In the genomic region with DNA sequence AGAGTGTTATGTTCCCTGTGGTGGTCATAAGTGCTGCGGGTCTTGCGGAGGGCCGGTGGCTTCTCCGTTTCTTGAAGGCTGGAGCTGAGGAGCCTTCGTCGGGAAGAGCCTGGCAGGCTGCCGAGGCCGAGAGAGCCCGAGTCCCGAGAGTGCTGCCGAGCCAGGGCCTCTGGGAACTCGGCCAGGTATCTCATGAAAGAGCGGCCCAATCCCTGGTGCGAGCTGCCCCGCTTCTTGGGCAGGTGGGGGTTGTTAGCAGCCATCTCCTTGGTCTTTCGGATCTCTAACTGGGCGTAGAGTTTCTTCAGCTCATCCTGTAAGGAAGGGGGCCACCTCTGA, we compare ENCODE assay signal across 9 mouse cellular contexts. TPM values are rescaled to one million over a fixed set of nuclear protein-coding genes. Genes with fewer than 3 reads are reported as not detected.
A peak's percentile ranks its signal among the peaks of the same experiment; 100 is the strongest.
DNase-seq lines count a peak whose midpoint lies in the region; ATAC-seq lines count a peak whose summit lies in the region.
"Had no signal": no experiment of that assay in that cellular context is flagged by ENCODE, and none has a peak within 500 bp of the region (broad histone marks: within the 10 kb centered on the region; RNA-seq: fewer than 3 reads in every experiment).

No protein-coding gene starts in this region.

- no peaks in the 10 kb centered on the region for H3K36me3 ChIP-seq in forebrain, embryonic 13.5 days (ENCODE audit: poor library complexity, severe bottlenecking)
- no peaks in the 10 kb centered on the region for H3K36me3 ChIP-seq in forebrain, embryonic 11.5 days (ENCODE audit: control insufficient read depth, insufficient read depth, low read length)
- H3K36me3 ChIP-seq in heart, embryonic 11.5 days (ENCODE audit: control insufficient read depth, insufficient read depth, low read length): no peaks in the 10 kb centered on the region
- H3K36me3 ChIP-seq in lung, embryonic 16.5 days (ENCODE audit: control insufficient read depth, insufficient read depth, low read length): no peaks in the 10 kb centered on the region

- ATAC-seq in forebrain, embryonic 13.5 days: no peak
- ATAC-seq in forebrain, embryonic 11.5 days (replicated peaks; ENCODE audit: low FRiP score): no peak
- ATAC-seq in heart, embryonic 11.5 days (replicated peaks; ENCODE audit: insufficient number of reproducible peaks, low FRiP score, low TSS enrichment): no peak
- ATAC-seq in lung, embryonic 16.5 days (ENCODE audit: low read depth): peak; percentile 69

- H3K9me3 ChIP-seq in forebrain, embryonic 13.5 days (replicated peaks): no peaks in the 10 kb centered on the region
- H3K9me3 ChIP-seq in forebrain, embryonic 11.5 days (ENCODE audit: control insufficient read depth, low read length): no peaks in the 10 kb centered on the region
- no peaks in the 10 kb centered on the region for H3K9me3 ChIP-seq in heart, embryonic 11.5 days (replicated peaks; ENCODE audit: control insufficient read depth, low read length)
- no peaks in the 10 kb centered on the region for H3K9me3 ChIP-seq in lung, embryonic 16.5 days (ENCODE audit: control insufficient read depth, low read length)

- DNase-seq in forebrain, embryonic 11.5 days (ENCODE audit: low spot score): no peak
- peak; percentile 86 to 87 for DNase-seq in cerebellum, postnatal 10 days
- peak; percentile 79 for DNase-seq in kidney, adult 9 months
- DNase-seq in skeletal muscle tissue, adult 2 months (ENCODE audit: low read depth, low spot score): peak; percentile 62
- DNase-seq in embryo, embryonic 11 days: no peak

- H3K4me3 ChIP-seq in forebrain, embryonic 13.5 days: no peak overlapping the region
- H3K4me3 ChIP-seq in forebrain, embryonic 11.5 days (ENCODE audit: low read depth, low read length): no peak overlapping the region
- peak overlapping the region; percentile 12; the same call in 1 of the 2 replicates for H3K4me3 ChIP-seq in heart, embryonic 11.5 days (ENCODE audit: low read depth, low read length)
- H3K4me3 ChIP-seq in lung, embryonic 16.5 days (ENCODE audit: low read length): peak overlapping the region; percentile 31

- H3K4me1 ChIP-seq in forebrain, embryonic 13.5 days: peaks cover 20% of the 10 kb centered on the region
- H3K4me1 ChIP-seq in forebrain, embryonic 11.5 days (replicated peaks; ENCODE audit: control insufficient read depth, insufficient read depth, low read length): 0 out of 2 replicates have a peak, but pooled peaks cover 2% of the 10 kb centered on the region
- H3K4me1 ChIP-seq in heart, embryonic 11.5 days (ENCODE audit: control insufficient read depth, insufficient read depth, low read length): peaks cover 9% of the 10 kb centered on the region
- peaks cover 22% of the 10 kb centered on the region for H3K4me1 ChIP-seq in lung, embryonic 16.5 days (replicated peaks; ENCODE audit: control insufficient read depth, insufficient read depth, low read length)

- H3K9ac ChIP-seq in forebrain, embryonic 13.5 days: no peak overlapping the region
- no peak overlapping the region for H3K9ac ChIP-seq in forebrain, embryonic 11.5 days (ENCODE audit: low read length)
- H3K9ac ChIP-seq in heart, embryonic 11.5 days (ENCODE audit: low read depth, low read length): peak overlapping the region; percentile 34; the same call in 1 of the 2 replicates
- peak overlapping the region; percentile 64 for H3K9ac ChIP-seq in lung, embryonic 16.5 days (ENCODE audit: low read length)
- H3K9ac ChIP-seq: liver, embryonic 14.5 days had no signal

- WGBS in forebrain, embryonic 13.5 days: 32% methylated on average over 17 of the region's 17 CpGs
- WGBS in forebrain, embryonic 11.5 days: 54% methylated on average over 17 of the region's 17 CpGs
- 22% methylated on average over 17 of the region's 17 CpGs for WGBS in heart, embryonic 11.5 days (ENCODE audit: insufficient replicate concordance)
- 8% methylated on average over 17 of the region's 17 CpGs for WGBS in lung, embryonic 16.5 days

- peak overlapping the region; percentile 32 for H3K27ac ChIP-seq in forebrain, embryonic 13.5 days
- no peak overlapping the region for H3K27ac ChIP-seq in forebrain, embryonic 11.5 days (ENCODE audit: low read depth, low read length)
- H3K27ac ChIP-seq in heart, embryonic 11.5 days (ENCODE audit: low read depth, low read length): no peak overlapping the region
- H3K27ac ChIP-seq in lung, embryonic 16.5 days (ENCODE audit: low read length): peak overlapping the region; percentile 94
- H3K27ac ChIP-seq: liver, embryonic 14.5 days had no signal

- H3K4me2 ChIP-seq in forebrain, embryonic 13.5 days: peak overlapping the region; percentile 50
- no peak overlapping the region for H3K4me2 ChIP-seq in forebrain, embryonic 11.5 days (ENCODE audit: low read depth, low read length, severe bottlenecking)
- peak overlapping the region; percentile 56 for H3K4me2 ChIP-seq in heart, embryonic 11.5 days
- peak overlapping the region; percentile 59 for H3K4me2 ChIP-seq in lung, embryonic 16.5 days (ENCODE audit: low read depth, low read length)

- peaks cover 4% of the 10 kb centered on the region; the same call in 1 of the 2 replicates for H3K27me3 ChIP-seq in forebrain, embryonic 13.5 days
- H3K27me3 ChIP-seq in forebrain, embryonic 11.5 days (ENCODE audit: control insufficient read depth, insufficient read depth, low read length): peaks cover 2% of the 10 kb centered on the region; the same call in 1 of the 2 replicates
- H3K27me3 ChIP-seq in heart, embryonic 11.5 days (ENCODE audit: control insufficient read depth, insufficient read depth, low read length): peaks cover 41% of the 10 kb centered on the region
- H3K27me3 ChIP-seq in lung, embryonic 16.5 days (ENCODE audit: control insufficient read depth, insufficient read depth, low read depth, low read length): no peaks in the 10 kb centered on the region

RNA-seq across cellular contexts. Expression of gene Gpr179, which starts 12.9 kb away (rescaled TPM):
- 0.19 and 0.25 TPM in 2 replicates for polyA plus RNA-seq in forebrain, embryonic 13.5 days (2015; fragmentation: Nextera tagmentation; extraction: Ambion mirVana)
- 0.03 TPM in 2 replicates for polyA plus RNA-seq in forebrain, embryonic 11.5 days (2014; fragmentation: Nextera tagmentation; extraction: Ambion mirVana)
- polyA plus RNA-seq in heart, embryonic 11.5 days (2014; fragmentation: Nextera tagmentation; extraction: Ambion mirVana): 0.01 TPM in 1 of 2 replicates, not detected in the other
- polyA plus RNA-seq in lung, embryonic 16.5 days (2015; fragmentation: Nextera tagmentation; extraction: Ambion mirVana): 0.11 and 0.14 TPM in 2 replicates

RNA-seq across cellular contexts. Expression of gene Socs7, which starts 23.4 kb away (rescaled TPM):
- polyA plus RNA-seq in forebrain, embryonic 13.5 days (2015; fragmentation: Nextera tagmentation; extraction: Ambion mirVana): 7.7 and 8.6 TPM in 2 replicates
- 4.3 and 4.5 TPM in 2 replicates for polyA plus RNA-seq in forebrain, embryonic 11.5 days (2014; fragmentation: Nextera tagmentation; extraction: Ambion mirVana)
- 2.2 and 2.9 TPM in 2 replicates for polyA plus RNA-seq in heart, embryonic 11.5 days (2014; fragmentation: Nextera tagmentation; extraction: Ambion mirVana)
- 3.2 TPM in 2 replicates for polyA plus RNA-seq in lung, embryonic 16.5 days (2015; fragmentation: Nextera tagmentation; extraction: Ambion mirVana)

RNA-seq across cellular contexts. Expression of gene Mrpl45, which starts 23.4 kb away (rescaled TPM):
- polyA plus RNA-seq in forebrain, embryonic 13.5 days (2015; fragmentation: Nextera tagmentation; extraction: Ambion mirVana): 47.4 and 49.1 TPM in 2 replicates
- 55.9 and 59.9 TPM in 2 replicates for polyA plus RNA-seq in forebrain, embryonic 11.5 days (2014; fragmentation: Nextera tagmentation; extraction: Ambion mirVana)
- polyA plus RNA-seq in heart, embryonic 11.5 days (2014; fragmentation: Nextera tagmentation; extraction: Ambion mirVana): 64.2 and 70.3 TPM in 2 replicates
- 42.2 and 43.0 TPM in 2 replicates for polyA plus RNA-seq in lung, embryonic 16.5 days (2015; fragmentation: Nextera tagmentation; extraction: Ambion mirVana)

RNA-seq across cellular contexts. Expression of gene Npepps, which starts 58.5 kb away (rescaled TPM):
- polyA plus RNA-seq in forebrain, embryonic 13.5 days (2015; fragmentation: Nextera tagmentation; extraction: Ambion mirVana): 131 and 140 TPM in 2 replicates
- 108 and 122 TPM in 2 replicates for polyA plus RNA-seq in forebrain, embryonic 11.5 days (2014; fragmentation: Nextera tagmentation; extraction: Ambion mirVana)
- 78.0 and 79.8 TPM in 2 replicates for polyA plus RNA-seq in heart, embryonic 11.5 days (2014; fragmentation: Nextera tagmentation; extraction: Ambion mirVana)
- 74.5 and 86.5 TPM in 2 replicates for polyA plus RNA-seq in lung, embryonic 16.5 days (2015; fragmentation: Nextera tagmentation; extraction: Ambion mirVana)

Comparison
In these comparisons a context has a peak if more than half of its experiments do, and no peak if none do; other contexts are left out.
1. H3K27ac ChIP-seq: peak in forebrain, embryonic 13.5 days (single experiment) and lung, embryonic 16.5 days (single experiment); none in forebrain, embryonic 11.5 days (single experiment) and heart, embryonic 11.5 days (single experiment).
2. H3K4me3 ChIP-seq: peak in heart, embryonic 11.5 days (single experiment) and lung, embryonic 16.5 days (single experiment); none in forebrain, embryonic 13.5 days (single experiment) and forebrain, embryonic 11.5 days (single experiment).
3. H3K9ac ChIP-seq: peak in heart, embryonic 11.5 days (single experiment) and lung, embryonic 16.5 days (single experiment); none in forebrain, embryonic 13.5 days (single experiment) and forebrain, embryonic 11.5 days (single experiment).
4. DNase-seq: peak in cerebellum, postnatal 10 days (2 of 2), kidney, adult 9 months (single experiment) and skeletal muscle tissue, adult 2 months (single experiment); none in forebrain, embryonic 11.5 days (single experiment) and embryo, embryonic 11 days (single experiment).